In genomic region chr9:58428795-58429194, GRCm38 (mm10) we compare ENCODE assay signal across 17 mouse cellular contexts.
"Had no signal": no experiment of that assay in that cellular context is flagged by ENCODE, and none has a peak within 500 bp of the region (broad histone marks: within the 10 kb centered on the region; RNA-seq: fewer than 3 reads in every experiment).

No protein-coding gene starts in this region.

- ATAC-seq: hindbrain, postnatal 0 days; intestine, embryonic 16.5 days; liver, embryonic 12.5 days had no signal

- DNase-seq: gastrocnemius, postnatal 10 days; gastrocnemius, postnatal 25 days; heart, adult 18-20 months; heart, postnatal 14 days; heart, postnatal 36 days; kidney, adult 11 months; kidney, adult 2 months; kidney, adult 9 months; kidney, postnatal 14 days; kidney, postnatal 36 days; layer of hippocampus, adult 9-11 months; layer of hippocampus, postnatal 36 days; left cerebral cortex, postnatal 4 days; lung, adult 18-20 months had no signal
